Mouse (Mus musculus) forebrain, embryonic 11.5 days (tissue): ENCODE data around the gene Arhgef7. TPM values are rescaled to one million over a fixed set of nuclear protein-coding genes. Genes with fewer than 3 reads are reported as not detected.
"Not testable (repeated sequence)": the region's sequence is repeated elsewhere in the genome, so short reads cannot be mapped to it uniquely, and the experiment has no call there.

ENCODE experiments used
- ATAC-seq: fragments of 200-750 bp; cut with Nextera tagmentation; replicated peaks from 2 replicates; pipeline ENCODE4 v1.8.0; 2017; ENCODE audit warnings: moderate TSS enrichment; ENCODE audit not compliant: low FRiP score
- DNase-seq: peaks from one replicate; pipeline ENCODE4 v3.0.0-alpha.2; 2017; ENCODE audit warnings: low spot score
- H3K27ac ChIP-seq: fragments of 300-500 bp; sonication (generic); 2 replicates; pipeline ENCODE4 v1.5.1; 2014; ENCODE audit warnings: low read depth, low read length
- H3K27me3 ChIP-seq: fragments of 300-500 bp; sonication (generic); 2 replicates; pipeline ENCODE4 v1.6.1; 2014; ENCODE audit warnings: mild to moderate bottlenecking, low read length, mixed read lengths; ENCODE audit not compliant: control insufficient read depth, insufficient read depth
- H3K36me3 ChIP-seq: fragments of 300-500 bp; sonication (generic); 2 replicates; pipeline ENCODE4 v1.6.1; 2014; ENCODE audit warnings: mild to moderate bottlenecking, low read length, moderate library complexity, mixed read lengths; ENCODE audit not compliant: control insufficient read depth, insufficient read depth
- H3K4me1 ChIP-seq: fragments of 300-500 bp; sonication (generic); replicated peaks from 2 replicates; pipeline ENCODE4 v1.6.1; 2014; ENCODE audit warnings: low read length, mixed read lengths; ENCODE audit not compliant: control insufficient read depth, insufficient read depth
- H3K4me2 ChIP-seq: fragments of 300-500 bp; sonication (generic); 2 replicates; pipeline ENCODE4 v1.6.1; 2014; ENCODE audit warnings: low read depth, mild to moderate bottlenecking, low read length, moderate library complexity, mixed read lengths; ENCODE audit not compliant: severe bottlenecking
- H3K4me3 ChIP-seq: fragments of 300-500 bp; sonication (generic); 2 replicates; pipeline ENCODE4 v1.5.1; 2014; ENCODE audit warnings: low read depth, low read length
- H3K9ac ChIP-seq: fragments of 300-500 bp; sonication (generic); 2 replicates; pipeline ENCODE4 v1.6.1; 2014; ENCODE audit warnings: low read length
- H3K9me3 ChIP-seq: fragments of 300-500 bp; sonication (generic); 2 replicates; pipeline ENCODE4 v1.6.1; 2016; ENCODE audit warnings: low read length, mixed read lengths; ENCODE audit not compliant: control insufficient read depth
- WGBS: fragments of 180-500 bp; shearing (Covaris S2); extraction: QIAGEN DNeasy Blood & Tissue Kit; methylation state at CpG from one replicate; pipeline ENCODE4 v1.1.7; 2014; 5-methylcytosine and 5-hydroxymethylcytosine counted together
- polyA plus RNA-seq: library from polyadenylated mRNA; unstranded; fragments of >200 nt; fragmentation: Nextera tagmentation; extraction: Ambion mirVana; gene quantifications from 2 replicates; pipeline ENCODE4 v1.2.1, GENCODE M21; 2014

Gene Arhgef7
- polyA plus RNA-seq, 1 experiment from 2014 or later = 81.9 TPM

- WGBS = 95% methylated on average over 6 of the region's 6 CpGs
These were observed 146.7 kb downstream of the Arhgef7 start for GRCm38 (mm10) chr8:11874227-11874626.

GRCm38 (mm10) chr8:11884646-11885045 is 157.1 kb downstream of the Arhgef7 start:
- H3K4me2 ChIP-seq = no peak overlapping the region
- H3K27me3 ChIP-seq = no peaks in the 10 kb centered on the region
- no peak overlapping the region for H3K9ac ChIP-seq
- ATAC-seq (no peak), DNase-seq (no peak)
- peaks cover 15% of the 10 kb centered on the region for H3K4me1 ChIP-seq
- no peak overlapping the region for H3K4me3 ChIP-seq
- 98% methylated on average over 3 of the region's 3 CpGs for WGBS
- no peak overlapping the region for H3K27ac ChIP-seq
- no peaks in the 10 kb centered on the region for H3K9me3 ChIP-seq
- H3K36me3 ChIP-seq = no peaks in the 10 kb centered on the region

More at GRCm38 (mm10) chr8:11874227-11874626, 146.7 kb downstream of the Arhgef7 start:
- not testable (repeated sequence) for ATAC-seq, H3K4me3 ChIP-seq, H3K9ac ChIP-seq, H3K36me3 ChIP-seq, H3K27me3 ChIP-seq, H3K4me1 ChIP-seq, H3K4me2 ChIP-seq, H3K9me3 ChIP-seq, DNase-seq, H3K27ac ChIP-seq

Other genes starting within 250 kb of the Arhgef7 start
- gene Rab20, start 249.0 kb upstream of the Arhgef7 start, polyA plus RNA-seq = 0.53 and 0.75 TPM in 2 replicates
- gene Naxd, start 230.2 kb upstream of the Arhgef7 start, polyA plus RNA-seq = 99.2 and 110 TPM in 2 replicates
- gene Cars2, start 176.9 kb upstream of the Arhgef7 start, polyA plus RNA-seq = 19.9 and 21.6 TPM in 2 replicates
- gene Ing1, start 172.2 kb upstream of the Arhgef7 start, polyA plus RNA-seq = 42.9 and 46.8 TPM in 2 replicates
- gene Ankrd10, start 92.0 kb upstream of the Arhgef7 start, polyA plus RNA-seq = 133 and 143 TPM in 2 replicates
- gene 1700016D06Rik, start 26.7 kb upstream of the Arhgef7 start, polyA plus RNA-seq = not detected in 2 replicates
- 0.24 TPM in 1 of 2 replicates, not detected in the other for gene Tex29, start 112.8 kb downstream of the Arhgef7 start, polyA plus RNA-seq